Mouse (Mus musculus): ENCODE data around the gene Gstm7. TPM values are rescaled to one million over a fixed set of nuclear protein-coding genes. Genes with fewer than 3 reads are reported as not detected.
"Not testable (repeated sequence)": the region's sequence is repeated elsewhere in the genome, so short reads cannot be mapped to it uniquely, and the experiment has no call there.

Gstm7 gene
- polyA plus RNA-seq, 1 experiment from 2014 or later, result 13.7 TPM

GRCm38 (mm10) chr3:107955260-107955659, 23.6 kb upstream of the Gstm7 start:
- not testable (repeated sequence) for H3K27ac ChIP-seq (replicated peaks); H3K4me2 ChIP-seq (replicated peaks); H3K4me1 ChIP-seq; H3K27me3 ChIP-seq; H3K9ac ChIP-seq; ATAC-seq (ENCODE audit: insufficient number of reproducible peaks, low FRiP score, low TSS enrichment, low read depth); H3K9me3 ChIP-seq (replicated peaks); H3K36me3 ChIP-seq; H3K4me3 ChIP-seq (replicated peaks)
- 91% methylated on average over 9 of the region's 9 CpGs for WGBS

GRCm38 (mm10) chr3:107953906-107954305, 22.3 kb upstream of the Gstm7 start:
- WGBS, result 80% methylated on average over 5 of the region's 5 CpGs
- H3K4me3 ChIP-seq (replicated peaks), result no peak overlapping the region
- ATAC-seq (ENCODE audit: insufficient number of reproducible peaks, low FRiP score, low TSS enrichment, low read depth), result no peak
- H3K4me2 ChIP-seq (replicated peaks), result no peak overlapping the region
- no peaks in the 10 kb centered on the region for H3K36me3 ChIP-seq
- no peaks in the 10 kb centered on the region for H3K27me3 ChIP-seq
- H3K27ac ChIP-seq (replicated peaks), result no peak overlapping the region
- H3K9me3 ChIP-seq (replicated peaks), result no peaks in the 10 kb centered on the region
- no peak overlapping the region for H3K9ac ChIP-seq
- H3K4me1 ChIP-seq, result no peaks in the 10 kb centered on the region

- H3K36me3 ChIP-seq, result no peaks in the 10 kb centered on the region
- no peak overlapping the region for H3K27ac ChIP-seq (replicated peaks)
- peak; percentile 15; the same call in 1 of the 2 replicates for ATAC-seq (ENCODE audit: insufficient number of reproducible peaks, low FRiP score, low TSS enrichment, low read depth)
- no peaks in the 10 kb centered on the region for H3K27me3 ChIP-seq
- no peaks in the 10 kb centered on the region for H3K9me3 ChIP-seq (replicated peaks)
- H3K4me1 ChIP-seq, result no peaks in the 10 kb centered on the region
- no peak overlapping the region for H3K4me2 ChIP-seq (replicated peaks)
- no peak overlapping the region for H3K4me3 ChIP-seq (replicated peaks)
- no peak overlapping the region for H3K9ac ChIP-seq
- 19% methylated on average over 6 of the region's 6 CpGs for WGBS
These were observed 21.7 kb upstream of the Gstm7 start for GRCm38 (mm10) chr3:107953328-107953755.

- no peaks in the 10 kb centered on the region for H3K9me3 ChIP-seq (replicated peaks)
- H3K4me1 ChIP-seq, result no peaks in the 10 kb centered on the region
- no peak overlapping the region for H3K4me2 ChIP-seq (replicated peaks)
- WGBS, result 79% methylated on average over 11 of the region's 11 CpGs
- H3K27ac ChIP-seq (replicated peaks), result no peak overlapping the region
- no peak overlapping the region for H3K9ac ChIP-seq
- H3K4me3 ChIP-seq (replicated peaks), result no peak overlapping the region
- no peaks in the 10 kb centered on the region for H3K36me3 ChIP-seq
- no peak for ATAC-seq (ENCODE audit: insufficient number of reproducible peaks, low FRiP score, low TSS enrichment, low read depth)
- no peaks in the 10 kb centered on the region for H3K27me3 ChIP-seq
These were observed 18.9 kb upstream of the Gstm7 start for GRCm38 (mm10) chr3:107950531-107950930.

- not testable (repeated sequence) for H3K36me3 ChIP-seq; H3K4me3 ChIP-seq (replicated peaks); H3K27ac ChIP-seq (replicated peaks); H3K4me2 ChIP-seq (replicated peaks); H3K4me1 ChIP-seq; ATAC-seq (ENCODE audit: insufficient number of reproducible peaks, low FRiP score, low TSS enrichment, low read depth); H3K27me3 ChIP-seq; H3K9me3 ChIP-seq (replicated peaks); H3K9ac ChIP-seq
- 93% methylated on average over 1 of the region's 1 CpGs for WGBS
These were observed 17.8 kb upstream of the Gstm7 start for GRCm38 (mm10) chr3:107949461-107949860.

- peaks cover 5% of the 10 kb centered on the region; the same call in 1 of the 2 replicates for H3K4me1 ChIP-seq
- H3K4me3 ChIP-seq (replicated peaks), result no peak overlapping the region
- 46% methylated on average over 4 of the region's 4 CpGs for WGBS
- H3K4me2 ChIP-seq (replicated peaks), result no peak overlapping the region
- H3K9ac ChIP-seq, result no peak overlapping the region
- H3K36me3 ChIP-seq, result no peaks in the 10 kb centered on the region
- H3K27ac ChIP-seq (replicated peaks), result no peak overlapping the region
- no peak for ATAC-seq (ENCODE audit: insufficient number of reproducible peaks, low FRiP score, low TSS enrichment, low read depth)
- no peaks in the 10 kb centered on the region for H3K9me3 ChIP-seq (replicated peaks)
- no peaks in the 10 kb centered on the region for H3K27me3 ChIP-seq
These were observed 14.1 kb upstream of the Gstm7 start for GRCm38 (mm10) chr3:107945729-107946128.

- 16% methylated on average over 20 of the region's 20 CpGs for WGBS
These were observed 11.8 kb upstream of the Gstm7 start, which contains the start of gene Gstm6 for GRCm38 (mm10) chr3:107943239-107943990. Gene Gstm6, minus strand, starts transcription at chr3:107943749.

GRCm38 (mm10) chr3:107941261-107941660, 9.6 kb upstream of the Gstm7 start:
- H3K27ac ChIP-seq (replicated peaks), result no peak overlapping the region
- no peak for ATAC-seq (ENCODE audit: insufficient number of reproducible peaks, low FRiP score, low TSS enrichment, low read depth)
- no peak overlapping the region for H3K4me2 ChIP-seq (replicated peaks)
- no peak overlapping the region for H3K4me3 ChIP-seq (replicated peaks)
- H3K27me3 ChIP-seq, result no peaks in the 10 kb centered on the region
- peaks cover 5% of the 10 kb centered on the region; the same call in 1 of the 2 replicates for H3K4me1 ChIP-seq
- H3K36me3 ChIP-seq, result no peaks in the 10 kb centered on the region
- no peak overlapping the region for H3K9ac ChIP-seq
- WGBS, result 66% methylated on average over 4 of the region's 4 CpGs
- H3K9me3 ChIP-seq (replicated peaks), result no peaks in the 10 kb centered on the region

More at GRCm38 (mm10) chr3:107943239-107943990, 11.8 kb upstream of the Gstm7 start, which contains the start of gene Gstm6:
- Histone ChIP-seq H3K36me3 (no peaks in the 10 kb centered on the region), H3K4me2 (replicated peaks) (peak within 1 kb of the TSS; percentile 41), H3K4me3 (replicated peaks) (peak within 1 kb of the TSS; percentile 28), H3K9ac (no peak within 1 kb of the TSS), H3K27ac (replicated peaks) (no peak within 1 kb of the TSS), H3K4me1 (peaks cover 5% of the 10 kb centered on the region; the same call in 1 of the 2 replicates), H3K9me3 (replicated peaks) (no peaks in the 10 kb centered on the region), H3K27me3 (no peaks in the 10 kb centered on the region)
- ATAC-seq (ENCODE audit: insufficient number of reproducible peaks, low FRiP score, low TSS enrichment, low read depth), result no peak

GRCm38 (mm10) chr3:107940524-107940923, 8.9 kb upstream of the Gstm7 start:
- Histone ChIP-seq H3K27me3 (no peaks in the 10 kb centered on the region), H3K36me3 (no peaks in the 10 kb centered on the region), H3K4me3 (replicated peaks) (no peak overlapping the region), H3K9ac (no peak overlapping the region), H3K9me3 (replicated peaks) (no peaks in the 10 kb centered on the region), H3K4me2 (replicated peaks) (no peak overlapping the region), H3K4me1 (peaks cover 5% of the 10 kb centered on the region; the same call in 1 of the 2 replicates), H3K27ac (replicated peaks) (no peak overlapping the region)
- 65% methylated on average over 7 of the region's 7 CpGs for WGBS
- no peak for ATAC-seq (ENCODE audit: insufficient number of reproducible peaks, low FRiP score, low TSS enrichment, low read depth)

- Histone ChIP-seq H3K4me1 (peaks cover 5% of the 10 kb centered on the region; the same call in 1 of the 2 replicates), H3K4me3 (replicated peaks) (no peak overlapping the region), H3K27me3 (no peaks in the 10 kb centered on the region), H3K4me2 (replicated peaks) (no peak overlapping the region), H3K9me3 (replicated peaks) (no peaks in the 10 kb centered on the region), H3K27ac (replicated peaks) (no peak overlapping the region), H3K36me3 (no peaks in the 10 kb centered on the region), H3K9ac (no peak overlapping the region)
- ATAC-seq (ENCODE audit: insufficient number of reproducible peaks, low FRiP score, low TSS enrichment, low read depth), result no peak
- 77% methylated on average over 4 of the region's 4 CpGs for WGBS
These were observed 8.2 kb upstream of the Gstm7 start for GRCm38 (mm10) chr3:107939830-107940229.

- peak; percentile 51; the same call in 1 of the 2 replicates for ATAC-seq (ENCODE audit: insufficient number of reproducible peaks, low FRiP score, low TSS enrichment, low read depth)
- H3K27ac ChIP-seq (replicated peaks), result no peak overlapping the region
These were observed 7.8 kb upstream of the Gstm7 start for GRCm38 (mm10) chr3:107939403-107939802.

More at GRCm38 (mm10) chr3:107939403-107939802, 7.8 kb upstream of the Gstm7 start:
- Histone ChIP-seq H3K36me3 (no peaks in the 10 kb centered on the region), H3K4me3 (replicated peaks) (no peak overlapping the region), H3K4me2 (replicated peaks) (no peak overlapping the region), H3K27me3 (no peaks in the 10 kb centered on the region), H3K9me3 (replicated peaks) (no peaks in the 10 kb centered on the region), H3K9ac (no peak overlapping the region), H3K4me1 (peaks cover 5% of the 10 kb centered on the region; the same call in 1 of the 2 replicates)
- 36% methylated on average over 3 of the region's 3 CpGs for WGBS
